Mouse (Mus musculus): Measurements from ENCODE around the gene Gcgr. TPM values are rescaled to one million over a fixed set of nuclear protein-coding genes. Genes with fewer than 3 reads are reported as not detected.
A peak's percentile ranks its signal among the peaks of the same experiment; 100 is the strongest.

Gene Gcgr
- polyA plus RNA-seq, 1 experiment from 2014 or later, result 0.50 TPM

DNA sequence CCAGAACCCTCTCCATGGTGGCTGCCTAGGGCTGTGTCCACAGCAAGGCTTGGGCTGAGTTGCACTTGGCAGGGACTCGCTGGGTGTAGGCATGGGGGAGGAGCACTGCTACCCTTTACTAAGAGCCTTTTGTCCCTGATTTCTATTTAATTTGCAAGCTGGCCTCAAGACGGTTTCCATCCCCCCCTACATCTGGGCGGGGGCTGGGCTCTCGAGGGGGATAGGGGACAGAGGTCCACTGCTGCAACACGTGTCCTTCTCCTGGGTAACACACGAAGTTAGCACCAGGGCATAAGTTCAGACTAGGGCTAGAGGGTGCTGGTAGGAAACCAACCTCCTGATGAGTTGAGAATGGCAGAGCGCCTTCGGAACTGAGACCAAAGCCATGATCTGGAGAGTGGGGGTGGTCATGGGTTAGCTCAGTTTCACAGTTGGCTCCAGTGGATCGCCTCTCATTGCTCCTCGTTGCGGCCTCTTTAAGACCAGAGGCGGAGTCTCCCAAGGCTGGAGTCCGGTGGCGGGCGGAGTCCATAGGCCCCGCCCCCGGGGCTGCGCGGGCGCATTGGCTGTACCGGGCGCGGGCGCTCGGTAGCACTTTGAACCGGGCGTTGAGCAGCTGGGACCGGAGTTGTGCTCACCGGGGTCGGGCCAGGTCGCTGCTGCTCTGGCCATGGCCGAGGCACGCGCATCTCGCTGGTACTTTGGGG lies 39.0 kb upstream of the Gcgr start, which contains the start of gene Slc25a10:
Slc25a10 (plus strand) TSS at position 524 of the 707 bp plus-strand sequence.
- H3K4me3 ChIP-seq (ENCODE audit: low read depth, low read length), result peak within 1 kb of the TSS; percentile 95
- peak within 1 kb of the TSS; percentile 91 for H3K4me2 ChIP-seq (ENCODE audit: low read length)
- H3K9ac ChIP-seq (ENCODE audit: low read length), result peak within 1 kb of the TSS; percentile 74
- 0% methylated on average over 35 of the region's 35 CpGs for WGBS
- H3K4me1 ChIP-seq (replicated peaks; ENCODE audit: control insufficient read depth, insufficient read depth, low read length), result peaks cover 19% of the 10 kb centered on the region
- ATAC-seq (replicated peaks; ENCODE audit: low FRiP score, low TSS enrichment, low read depth) (peak; percentile 78), DNase-seq (ENCODE audit: low spot score) (peak; percentile 89)
- no peaks in the 10 kb centered on the region for H3K9me3 ChIP-seq (ENCODE audit: control insufficient read depth, low read length)
- no peaks in the 10 kb centered on the region for H3K27me3 ChIP-seq (replicated peaks; ENCODE audit: control insufficient read depth, insufficient read depth, low read length)
- H3K36me3 ChIP-seq (ENCODE audit: control insufficient read depth, insufficient read depth, low read length), result peaks cover 46% of the 10 kb centered on the region
- peak within 1 kb of the TSS; percentile 74 for H3K27ac ChIP-seq (ENCODE audit: low read depth)

DNA sequence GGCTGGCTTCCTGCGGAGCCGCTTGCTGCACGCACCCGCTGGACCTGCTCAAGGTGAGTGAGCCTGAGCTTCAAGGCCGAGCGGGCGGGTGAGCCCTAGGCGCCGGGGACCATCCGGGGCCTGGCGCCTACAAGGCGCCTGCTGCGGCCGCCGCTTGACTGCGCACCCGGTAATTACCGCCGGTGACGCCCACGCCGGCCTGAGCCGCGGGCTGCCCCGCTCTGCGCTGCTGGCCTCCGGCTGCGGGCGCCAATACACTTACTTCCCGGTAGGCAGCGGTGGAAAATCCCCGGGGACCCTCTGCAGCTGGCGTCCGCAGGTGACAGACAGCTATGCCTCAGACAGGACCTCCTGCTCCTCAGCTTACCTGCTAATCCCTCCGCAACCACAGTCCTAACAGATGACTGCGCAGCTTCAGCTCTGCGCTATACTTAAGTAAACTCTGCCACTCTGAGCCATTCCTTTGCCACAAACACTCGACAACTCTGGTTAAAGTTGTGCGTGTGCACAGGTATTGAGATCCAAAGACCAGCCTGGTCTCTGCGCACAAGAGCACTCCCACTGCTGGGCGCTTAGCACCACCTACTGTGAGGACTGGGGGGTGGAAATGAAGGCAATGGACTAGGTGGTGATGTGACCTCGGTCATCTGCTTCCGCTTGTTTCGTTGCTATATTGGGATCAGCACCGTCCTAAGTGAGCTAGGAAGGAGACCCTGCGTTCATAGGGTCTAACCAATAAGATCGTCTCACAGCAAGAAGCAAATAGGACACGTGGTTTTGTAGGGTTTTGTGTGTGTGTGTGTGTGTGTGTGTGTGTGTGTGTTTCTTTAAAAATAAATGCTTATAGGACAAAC lies 38.2 kb upstream of the Gcgr start:
- ATAC-seq (replicated peaks; ENCODE audit: low FRiP score, low TSS enrichment, low read depth), result peak; percentile 38
- H3K4me2 ChIP-seq (ENCODE audit: low read length), result peak overlapping the region; percentile 91
- H3K36me3 ChIP-seq (ENCODE audit: control insufficient read depth, insufficient read depth, low read length), result peaks cover 45% of the 10 kb centered on the region
- under 1% methylated on average over 48 of the region's 48 CpGs for WGBS
- H3K9me3 ChIP-seq (ENCODE audit: control insufficient read depth, low read length), result no peaks in the 10 kb centered on the region
- H3K9ac ChIP-seq (ENCODE audit: low read length), result peak overlapping the region; percentile 74
- peak; percentile 80 for DNase-seq (ENCODE audit: low spot score)
- H3K27ac ChIP-seq (ENCODE audit: low read depth), result peak overlapping the region; percentile 74
- peaks cover 19% of the 10 kb centered on the region for H3K4me1 ChIP-seq (replicated peaks; ENCODE audit: control insufficient read depth, insufficient read depth, low read length)
- H3K4me3 ChIP-seq (ENCODE audit: low read depth, low read length), result peak overlapping the region; percentile 95
- H3K27me3 ChIP-seq (replicated peaks; ENCODE audit: control insufficient read depth, insufficient read depth, low read length), result no peaks in the 10 kb centered on the region

DNA sequence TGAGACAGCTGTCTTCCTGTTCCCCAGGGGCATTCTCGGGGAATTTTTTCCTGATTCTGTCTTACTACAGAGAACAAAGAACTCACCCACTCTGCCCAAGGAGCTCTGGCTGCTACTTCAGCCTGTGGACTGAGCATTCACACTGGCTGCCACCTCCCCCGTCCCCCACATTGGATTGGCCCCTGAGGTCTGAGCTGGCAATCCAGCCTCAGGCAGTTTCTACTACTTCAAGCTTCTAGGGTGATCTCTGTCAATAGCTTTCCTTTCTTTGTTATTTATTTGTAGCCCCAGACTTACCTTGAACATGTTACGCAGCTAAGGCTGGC lies 37.7 kb upstream of the Gcgr start:
- H3K4me3 ChIP-seq (ENCODE audit: low read depth, low read length), result peak overlapping the region; percentile 95
- DNase-seq (ENCODE audit: low spot score) (no peak), ATAC-seq (replicated peaks; ENCODE audit: low FRiP score, low TSS enrichment, low read depth) (no peak)
- H3K36me3 ChIP-seq (ENCODE audit: control insufficient read depth, insufficient read depth, low read length), result peaks cover 44% of the 10 kb centered on the region
- H3K27ac ChIP-seq (ENCODE audit: low read depth), result peak overlapping the region; percentile 74
- H3K4me2 ChIP-seq (ENCODE audit: low read length), result peak overlapping the region; percentile 91
- no peaks in the 10 kb centered on the region for H3K27me3 ChIP-seq (replicated peaks; ENCODE audit: control insufficient read depth, insufficient read depth, low read length)
- WGBS, result 25% methylated on average over 3 of the region's 3 CpGs
- H3K9ac ChIP-seq (ENCODE audit: low read length), result peak overlapping the region; percentile 74
- peaks cover 19% of the 10 kb centered on the region for H3K4me1 ChIP-seq (replicated peaks; ENCODE audit: control insufficient read depth, insufficient read depth, low read length)
- no peaks in the 10 kb centered on the region for H3K9me3 ChIP-seq (ENCODE audit: control insufficient read depth, low read length)

GRCm38 (mm10) chr11:120493351-120493750 lies 37.1 kb upstream of the Gcgr start:
- H3K36me3 ChIP-seq (ENCODE audit: control insufficient read depth, insufficient read depth, low read length), result peaks cover 44% of the 10 kb centered on the region
- no peak for ATAC-seq (replicated peaks; ENCODE audit: low FRiP score, low TSS enrichment, low read depth)
- no peak for DNase-seq (ENCODE audit: low spot score)
- 59% methylated on average over 3 of the region's 3 CpGs for WGBS
- peak overlapping the region; percentile 74; the same call in 1 of the 2 replicates for H3K27ac ChIP-seq (ENCODE audit: low read depth)
- H3K4me1 ChIP-seq (replicated peaks; ENCODE audit: control insufficient read depth, insufficient read depth, low read length), result peaks cover 19% of the 10 kb centered on the region
- no peaks in the 10 kb centered on the region for H3K27me3 ChIP-seq (replicated peaks; ENCODE audit: control insufficient read depth, insufficient read depth, low read length)
- peak overlapping the region; percentile 95 for H3K4me3 ChIP-seq (ENCODE audit: low read depth, low read length)
- peak overlapping the region; percentile 74 for H3K9ac ChIP-seq (ENCODE audit: low read length)
- H3K4me2 ChIP-seq (ENCODE audit: low read length), result peak overlapping the region; percentile 91
- H3K9me3 ChIP-seq (ENCODE audit: control insufficient read depth, low read length), result no peaks in the 10 kb centered on the region

DNA sequence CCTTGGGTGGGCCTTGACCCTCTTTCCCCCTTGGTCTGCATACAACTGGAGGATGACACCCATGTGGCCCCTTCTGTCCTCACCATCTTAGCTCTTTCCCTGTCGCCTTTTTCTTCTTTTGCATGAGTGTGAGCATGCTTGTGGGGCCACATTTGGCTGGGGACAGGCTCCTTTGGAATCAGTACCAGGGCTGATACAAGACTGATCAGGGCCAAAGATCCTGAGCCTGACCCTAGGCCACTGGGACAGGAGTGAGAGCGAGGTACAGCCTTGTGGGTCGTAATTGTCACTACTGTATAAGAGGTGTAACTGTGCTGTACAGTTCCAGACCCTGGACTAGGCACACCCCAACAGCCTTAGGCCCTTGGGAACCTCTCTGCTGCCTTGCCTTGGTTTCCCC lies 36.6 kb upstream of the Gcgr start:
- H3K27me3 ChIP-seq (replicated peaks; ENCODE audit: control insufficient read depth, insufficient read depth, low read length), result no peaks in the 10 kb centered on the region
- H3K27ac ChIP-seq (ENCODE audit: low read depth), result no peak overlapping the region
- no peaks in the 10 kb centered on the region for H3K9me3 ChIP-seq (ENCODE audit: control insufficient read depth, low read length)
- no peak overlapping the region for H3K9ac ChIP-seq (ENCODE audit: low read length)
- DNase-seq (ENCODE audit: low spot score) (no peak), ATAC-seq (replicated peaks; ENCODE audit: low FRiP score, low TSS enrichment, low read depth) (no peak)
- H3K4me3 ChIP-seq (ENCODE audit: low read depth, low read length), result no peak overlapping the region
- H3K4me1 ChIP-seq (replicated peaks; ENCODE audit: control insufficient read depth, insufficient read depth, low read length), result peaks cover 19% of the 10 kb centered on the region
- H3K36me3 ChIP-seq (ENCODE audit: control insufficient read depth, insufficient read depth, low read length), result peaks cover 40% of the 10 kb centered on the region
- H3K4me2 ChIP-seq (ENCODE audit: low read length), result no peak overlapping the region
- WGBS, result 85% methylated on average over 3 of the region's 3 CpGs

GRCm38 (mm10) chr11:120497436-120497835 lies 33.1 kb upstream of the Gcgr start:
- Histone ChIP-seq H3K36me3 (ENCODE audit: control insufficient read depth, insufficient read depth, low read length) (peaks cover 34% of the 10 kb centered on the region), H3K9ac (ENCODE audit: low read length) (no peak overlapping the region), H3K4me1 (replicated peaks; ENCODE audit: control insufficient read depth, insufficient read depth, low read length) (peaks cover 13% of the 10 kb centered on the region), H3K4me3 (ENCODE audit: low read depth, low read length) (no peak overlapping the region), H3K4me2 (ENCODE audit: low read length) (no peak overlapping the region), H3K9me3 (ENCODE audit: control insufficient read depth, low read length) (no peaks in the 10 kb centered on the region), H3K27ac (ENCODE audit: low read depth) (no peak overlapping the region), H3K27me3 (replicated peaks; ENCODE audit: control insufficient read depth, insufficient read depth, low read length) (no peaks in the 10 kb centered on the region)
- 88% methylated on average over 3 of the region's 3 CpGs for WGBS
- ATAC-seq (replicated peaks; ENCODE audit: low FRiP score, low TSS enrichment, low read depth) (no peak), DNase-seq (ENCODE audit: low spot score) (no peak)

DNA sequence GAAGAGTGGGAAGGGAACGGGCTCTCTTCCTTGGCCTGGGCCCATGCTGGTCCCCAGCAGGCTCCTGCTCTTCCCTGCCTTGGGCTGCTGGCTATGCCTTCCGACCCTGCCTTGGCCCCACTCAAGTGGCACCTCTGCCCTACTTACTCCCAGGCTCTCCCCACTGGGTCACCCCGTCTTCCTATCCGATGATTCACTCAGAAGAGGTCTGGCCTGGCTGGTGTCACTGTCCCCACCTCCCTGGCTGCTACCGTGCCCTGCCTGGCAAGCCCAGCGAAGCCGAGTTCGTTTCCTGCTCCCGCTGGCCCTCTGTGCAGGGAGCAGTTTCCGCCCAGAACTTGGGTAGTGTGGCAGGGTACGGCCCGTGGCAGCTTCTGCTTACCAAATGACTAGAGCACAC lies 32.3 kb upstream of the Gcgr start:
- Histone ChIP-seq H3K4me2 (ENCODE audit: low read length) (no peak overlapping the region), H3K4me1 (replicated peaks; ENCODE audit: control insufficient read depth, insufficient read depth, low read length) (peaks cover 7% of the 10 kb centered on the region), H3K27me3 (replicated peaks; ENCODE audit: control insufficient read depth, insufficient read depth, low read length) (no peaks in the 10 kb centered on the region), H3K9ac (ENCODE audit: low read length) (no peak overlapping the region), H3K4me3 (ENCODE audit: low read depth, low read length) (no peak overlapping the region), H3K9me3 (ENCODE audit: control insufficient read depth, low read length) (no peaks in the 10 kb centered on the region), H3K36me3 (ENCODE audit: control insufficient read depth, insufficient read depth, low read length) (peaks cover 34% of the 10 kb centered on the region), H3K27ac (ENCODE audit: low read depth) (no peak overlapping the region)
- no peak for DNase-seq (ENCODE audit: low spot score)
- ATAC-seq (replicated peaks; ENCODE audit: low FRiP score, low TSS enrichment, low read depth), result no peak
- 94% methylated on average over 12 of the region's 12 CpGs for WGBS

GRCm38 (mm10) chr11:120498891-120499290 lies 31.6 kb upstream of the Gcgr start:
- H3K9ac ChIP-seq (ENCODE audit: low read length), result no peak overlapping the region
- no peak for ATAC-seq (replicated peaks; ENCODE audit: low FRiP score, low TSS enrichment, low read depth)
- H3K4me2 ChIP-seq (ENCODE audit: low read length), result no peak overlapping the region
- peaks cover 34% of the 10 kb centered on the region for H3K36me3 ChIP-seq (ENCODE audit: control insufficient read depth, insufficient read depth, low read length)
- H3K4me1 ChIP-seq (replicated peaks; ENCODE audit: control insufficient read depth, insufficient read depth, low read length), result 0 out of 2 replicates have a peak, but pooled peaks cover 3% of the 10 kb centered on the region
- 85% methylated on average over 5 of the region's 5 CpGs for WGBS
- DNase-seq (ENCODE audit: low spot score), result no peak
- no peaks in the 10 kb centered on the region for H3K27me3 ChIP-seq (replicated peaks; ENCODE audit: control insufficient read depth, insufficient read depth, low read length)
- no peak overlapping the region for H3K4me3 ChIP-seq (ENCODE audit: low read depth, low read length)
- H3K27ac ChIP-seq (ENCODE audit: low read depth), result no peak overlapping the region
- H3K9me3 ChIP-seq (ENCODE audit: control insufficient read depth, low read length), result no peaks in the 10 kb centered on the region

All from intestine, embryonic 14.5 days (tissue).